Mouse (Mus musculus) ES-Bruce4 (cell line): ENCODE measurements at regions not wholly inside any gene's neighbourhood (a gene's known extent, or its start where the extent isn't known, plus 50 kb on each side); places are given as distances from the start of the nearest gene placed in this dataset.

Experiments
- CTCF ChIP-seq: IDR thresholded peaks from one replicate; pipeline ENCODE4 v1.8.1; 2011; ENCODE audit warnings: low read depth, low read length
- EP300 ChIP-seq: IDR thresholded peaks from 2 replicates; pipeline ENCODE4 v1.6.1; 2011; ENCODE audit warnings: low read depth, low read length; ENCODE audit not compliant: insufficient read depth
- POLR2A ChIP-seq: IDR thresholded peaks from one replicate; pipeline ENCODE4 v1.8.1; 2011; ENCODE audit warnings: low read length; ENCODE audit not compliant: insufficient read depth

- TF ChIP-seq CTCF (no peak), EP300 (no peak), POLR2A (no peak)
Observed at GRCm38 (mm10) chr6:117284376-117285106, 116.2 kb downstream of the Cxcl12 start.
